ENCODE assay signal across 7 mouse cellular contexts in the genomic region with DNA sequence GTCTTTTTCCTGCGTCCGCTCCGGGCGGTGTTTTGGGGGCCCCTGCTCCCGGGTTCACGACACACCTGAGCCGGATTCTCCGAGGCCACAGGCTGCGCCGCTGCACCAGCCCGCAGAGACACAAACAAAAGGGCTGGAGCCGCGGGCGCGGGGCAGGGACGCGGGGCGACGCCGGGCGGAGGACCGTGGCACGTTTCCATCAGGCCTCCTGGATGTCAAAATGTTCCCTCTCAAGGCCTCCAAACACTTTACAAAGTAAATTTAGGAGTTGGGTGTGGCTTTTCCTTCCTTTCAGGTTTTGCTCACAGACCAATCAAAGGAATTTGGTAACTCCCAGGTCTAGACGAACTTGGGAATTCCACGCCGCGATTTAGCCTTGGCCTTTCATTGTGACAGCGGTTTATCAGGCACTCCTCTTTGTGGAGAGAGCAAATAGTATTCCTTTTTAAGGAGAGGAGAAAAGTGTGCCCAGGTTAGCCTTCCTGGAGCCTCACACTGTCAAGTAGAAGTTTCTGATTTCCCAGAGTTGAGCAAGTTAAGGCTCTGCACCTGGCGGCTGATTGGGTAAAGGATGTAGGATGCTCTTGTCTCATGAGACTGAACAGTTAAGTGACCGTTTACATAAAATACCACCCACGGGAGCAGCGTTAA. TPM values are rescaled to one million over a fixed set of nuclear protein-coding genes. Genes with fewer than 3 reads are reported as not detected.
A peak's percentile ranks its signal among the peaks of the same experiment; 100 is the strongest.
DNase-seq lines count a peak whose midpoint lies in the region; ATAC-seq and TF ChIP-seq lines count a peak whose summit lies in the region.

No protein-coding gene starts in this region.

- peak; percentile 49 for DNase-seq in CD4-positive, CD25-positive, alpha-beta regulatory T cell, adult 2 months (ENCODE audit: low read depth, low spot score)
- peak; percentile 38 for DNase-seq in MN1 (ENCODE audit: low spot score)
- DNase-seq in forebrain, embryonic 10.5 days (ENCODE audit: extremely low spot score, low spot score): peak; percentile 23
- peak; percentile 18 for DNase-seq in hindbrain, postnatal 0 days (ENCODE audit: low spot score)
- peak; percentile 40 to 54 for DNase-seq in thymus, postnatal 36 days
- DNase-seq in layer of hippocampus, adult 8-10 months (ENCODE audit: low spot score in 2 of 2): no peak

- no peaks in the 10 kb centered on the region for H3K9me3 ChIP-seq in forebrain, embryonic 10.5 days
- H3K9me3 ChIP-seq in hindbrain, postnatal 0 days (ENCODE audit: low read length): no peaks in the 10 kb centered on the region

- H3K36me3 ChIP-seq in forebrain, embryonic 10.5 days (replicated peaks): peaks cover 15% of the 10 kb centered on the region
- H3K36me3 ChIP-seq in hindbrain, postnatal 0 days (ENCODE audit: insufficient read depth, low read length): no peaks in the 10 kb centered on the region
- no peaks in the 10 kb centered on the region for H3K36me3 ChIP-seq in macrophage (ENCODE audit: inconsistent target)

- peaks cover 54% of the 10 kb centered on the region for H3K79me2 ChIP-seq in macrophage (ENCODE audit: inconsistent target)

- peaks cover 40% of the 10 kb centered on the region for H3K4me1 ChIP-seq in forebrain, embryonic 10.5 days
- peaks cover 12% of the 10 kb centered on the region; the same call in 1 of the 2 replicates for H3K4me1 ChIP-seq in hindbrain, postnatal 0 days (ENCODE audit: insufficient read depth, low read length)

- H3K4me3 ChIP-seq in forebrain, embryonic 10.5 days: peak overlapping the region; percentile 86
- H3K4me3 ChIP-seq in hindbrain, postnatal 0 days (ENCODE audit: low read length): peak overlapping the region; percentile 67
- H3K4me3 ChIP-seq in macrophage (ENCODE audit: inconsistent target): peak overlapping the region; percentile 52

- peak overlapping the region; percentile 86 for H3K4me2 ChIP-seq in hindbrain, postnatal 0 days (ENCODE audit: low read depth, low read length)

- H3K9ac ChIP-seq in hindbrain, postnatal 0 days (replicated peaks; ENCODE audit: low read length): peak overlapping the region; percentile 56

- TF ChIP-seq CTCF in hindbrain, postnatal 0 days (IDR thresholded peaks at IDR 0.05; ENCODE audit: low read depth): 0 out of 2 replicates have a peak, but pooled peaks have one; percentile 17

- ATAC-seq in hindbrain, postnatal 0 days: no peak

- H3K27ac ChIP-seq in forebrain, embryonic 10.5 days: peak overlapping the region; percentile 94
- H3K27ac ChIP-seq in hindbrain, postnatal 0 days: peak overlapping the region; percentile 77
- H3K27ac ChIP-seq in macrophage: peak overlapping the region; percentile 15; the same call in 1 of the 2 replicates

- H3K27me3 ChIP-seq in forebrain, embryonic 10.5 days (ENCODE audit: poor library complexity, severe bottlenecking): peaks cover 21% of the 10 kb centered on the region
- no peaks in the 10 kb centered on the region for H3K27me3 ChIP-seq in hindbrain, postnatal 0 days (ENCODE audit: insufficient read depth, low read length)

- 3% methylated on average over 32 of the region's 32 CpGs for WGBS in forebrain, embryonic 10.5 days
- WGBS in hindbrain, postnatal 0 days: 3% methylated on average over 32 of the region's 32 CpGs
- 5% methylated on average over 32 of the region's 32 CpGs for WGBS in macrophage (ENCODE audit: missing documents)

RNA-seq across cellular contexts. Expression of a gene that starts 0.6 kb away (rescaled TPM):
- 32.4 and 35.0 TPM in 2 replicates for polyA plus RNA-seq in forebrain, embryonic 10.5 days (2016; fragmentation: Nextera tagmentation; extraction: Ambion mirVana)
- total RNA-seq in hindbrain, postnatal 0 days (2014; rRNA removed): 28.9 and 34.3 TPM in 2 replicates
- polyA plus RNA-seq in hindbrain, postnatal 0 days (2015; fragmentation: Nextera tagmentation; extraction: Ambion mirVana): 19.2 and 21.5 TPM in 2 replicates
- total RNA-seq in macrophage (2018; cell fraction: chromatin; rRNA removed): 100 to 1,000 TPM; 179 to 920 (median 223) TPM
- total RNA-seq in macrophage (2018; cell fraction: cytosol; rRNA removed): 100 to 1,000 TPM in 10 of 26 experiments, 10 to 100 TPM in 16; 54.7 to 124 (median 86.7) TPM
- total RNA-seq in macrophage (2018; cell fraction: nucleus; rRNA removed): 100 to 1,000 TPM; 107 to 458 (median 178) TPM
- polyA plus RNA-seq in macrophage (2018): 71.9 to 124 TPM (median 74.2 TPM) in 3 replicates
- total RNA-seq in layer of hippocampus, adult 8-10 months (2022): 10 to 100 TPM; 27.0 to 34.1 (median 29.7) TPM

Comparison
In these comparisons a context has a peak if more than half of its experiments do, and no peak if none do; other contexts are left out.
1. DNase-seq: peak in CD4-positive, CD25-positive, alpha-beta regulatory T cell, adult 2 months (single experiment), MN1 (single experiment), forebrain, embryonic 10.5 days (single experiment), hindbrain, postnatal 0 days (single experiment) and thymus, postnatal 36 days (2 of 2); none in layer of hippocampus, adult 8-10 months (0 of 2).
2. H3K27ac ChIP-seq: peak in every context shown above with its lines; median percentile 94 in forebrain, embryonic 10.5 days; 77 in hindbrain, postnatal 0 days; 15 in macrophage.
3. Peak in every context shown above with its lines, with median percentiles within 50 percentile points of each other: H3K4me3 ChIP-seq.